Mouse (Mus musculus) c-Kit-positive CD71-positive TER-119-negative erythroid progenitor cells, embryonic 14.5 days (primary cell): ENCODE results near the gene Arg1.

Source experiments
- DNase-seq: peaks from one replicate; pipeline ENCODE4 v3.0.0-alpha.2; 2013; ENCODE audit warnings: low read depth

Gene Arg1

DNA sequence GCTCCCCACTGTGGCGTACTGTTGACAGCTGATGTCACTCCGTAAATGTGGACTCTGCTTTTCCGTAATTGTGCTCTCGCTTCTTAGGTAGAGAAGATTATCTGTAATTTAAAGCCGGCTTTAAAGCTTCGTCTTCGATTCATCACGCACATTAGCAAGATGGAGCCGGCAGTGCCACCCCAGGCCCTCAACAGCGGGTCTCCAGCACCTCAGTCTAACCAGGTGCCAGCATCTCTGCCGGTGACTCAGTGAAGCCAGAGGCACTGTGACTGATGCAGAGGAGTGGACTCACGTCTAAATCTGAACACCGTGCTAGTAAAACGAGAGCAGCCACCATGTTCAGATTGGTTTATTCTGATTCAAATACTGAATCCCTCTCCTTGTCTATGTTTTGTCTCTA is 14.7 kb downstream of the Arg1 start:
- no peak for DNase-seq

DNA sequence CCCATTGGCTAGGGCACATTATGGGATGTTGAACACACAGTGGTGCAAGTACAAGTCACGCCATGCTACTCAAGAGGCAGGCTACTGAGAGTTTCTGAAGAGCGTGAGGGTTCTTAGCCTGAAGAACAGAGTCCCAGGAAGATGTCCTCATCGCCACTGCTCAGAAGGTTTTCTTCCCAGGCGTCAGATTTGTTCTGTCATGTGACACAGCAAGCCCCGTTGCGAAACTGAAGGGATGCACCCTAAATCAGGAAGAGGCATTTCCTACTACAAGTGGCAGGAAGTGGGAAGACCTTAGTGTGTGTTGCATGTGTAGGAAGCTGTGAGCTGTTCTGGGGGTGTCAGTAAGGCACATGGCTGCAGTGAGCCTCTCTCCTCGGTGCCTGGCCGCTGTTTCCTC is 16.1 kb downstream of the Arg1 start:
- DNase-seq, result no peak

DNA sequence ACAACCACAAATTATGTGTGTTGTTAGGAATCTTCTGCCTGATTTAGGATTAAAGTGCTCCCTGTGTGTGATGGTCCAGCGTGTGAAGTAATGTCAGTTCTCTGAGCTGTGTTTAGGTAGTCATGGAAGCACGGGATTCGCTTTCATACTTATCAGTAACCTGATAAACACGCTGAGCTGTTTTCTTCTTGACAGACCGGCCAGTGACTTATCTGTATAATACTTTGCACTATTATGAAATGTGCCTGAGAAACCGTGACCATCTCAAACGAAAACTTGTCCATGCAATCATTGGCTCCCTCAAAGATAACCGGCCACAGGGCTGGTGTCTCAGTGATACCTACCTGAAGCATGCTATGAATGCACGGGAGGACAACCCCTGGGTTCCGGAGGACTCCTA is 21.7 kb downstream of the Arg1 start:
- no peak for DNase-seq

DNA sequence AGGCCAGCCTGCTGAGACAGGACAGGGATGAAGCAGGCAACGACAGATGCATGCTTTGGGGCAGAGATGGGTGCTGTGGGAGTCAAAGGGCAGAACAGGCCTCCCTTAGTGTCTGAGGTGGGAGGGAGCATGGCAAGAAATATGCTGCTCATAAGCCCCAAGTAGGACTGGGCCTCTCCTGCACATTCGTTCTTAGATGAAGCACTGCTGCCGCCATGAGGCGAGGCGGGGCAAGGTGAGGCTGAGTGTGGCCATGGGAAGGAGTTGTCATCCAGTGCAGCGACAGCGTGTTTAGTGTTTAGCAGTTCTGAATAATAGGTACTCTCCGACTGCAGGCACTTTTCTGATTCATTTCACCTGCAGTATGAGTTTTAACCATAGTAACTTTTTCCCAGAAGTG is 31.4 kb downstream of the Arg1 start:
- DNase-seq, result no peak

DNA sequence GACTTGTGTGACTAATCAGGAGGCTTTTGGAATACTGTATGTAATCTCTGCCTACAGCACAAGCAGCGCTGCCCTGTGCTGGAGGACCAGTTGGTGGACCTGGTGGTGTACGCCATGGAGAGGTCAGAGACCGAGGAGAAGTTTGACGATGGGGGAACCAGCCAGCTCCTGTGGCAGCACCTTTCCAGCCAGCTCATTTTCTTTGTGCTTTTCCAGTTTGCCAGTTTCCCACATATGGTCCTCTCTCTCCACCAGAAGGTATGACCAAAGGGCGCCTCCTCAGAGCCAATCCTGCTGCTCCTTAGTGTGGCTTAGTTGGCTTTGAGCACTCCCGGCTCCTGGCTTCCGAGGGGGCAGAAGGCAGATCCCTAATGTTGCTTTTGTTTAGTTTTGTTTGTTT is 38.9 kb downstream of the Arg1 start:
- DNase-seq, result no peak

DNA sequence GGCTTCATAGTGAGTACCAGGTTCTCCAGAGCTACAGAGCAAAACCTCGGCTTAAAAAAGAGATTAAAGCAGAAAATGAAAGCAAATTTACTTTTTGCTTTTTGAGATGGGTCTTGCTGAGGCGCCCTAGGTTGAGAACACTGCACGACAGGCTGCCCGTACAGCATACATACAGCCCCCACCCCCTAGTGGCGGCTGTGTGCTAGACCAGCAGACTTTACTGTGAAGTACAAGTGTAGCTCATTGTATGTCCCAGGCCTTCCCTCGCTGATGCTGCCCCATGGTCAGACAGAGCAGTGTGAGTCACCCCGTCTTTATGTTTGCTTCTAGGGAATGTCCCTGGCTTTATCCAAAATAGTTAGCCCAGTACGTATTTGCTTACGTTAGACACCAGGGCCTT is 41.3 kb downstream of the Arg1 start:
- DNase-seq, result no peak

DNA sequence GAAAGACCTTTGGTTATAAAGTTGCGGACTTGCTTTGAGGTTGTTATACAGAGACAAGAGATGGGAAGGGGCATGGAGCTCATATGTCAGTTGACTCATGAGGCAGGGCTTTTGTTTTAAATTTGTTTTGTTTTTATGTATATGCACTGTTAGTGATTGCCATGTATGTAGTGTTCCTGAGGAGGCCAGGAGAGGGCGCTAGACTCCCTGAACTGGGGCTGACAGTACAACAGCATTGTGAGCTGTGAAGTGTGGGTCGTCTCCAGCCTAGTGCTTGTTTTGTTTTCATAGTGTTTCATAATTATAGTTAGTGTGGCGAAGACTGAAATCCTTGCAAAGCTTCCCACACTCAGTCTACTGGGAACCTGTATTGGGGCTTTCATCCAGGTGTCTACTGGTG is 53.7 kb downstream of the Arg1 start:
- no peak for DNase-seq

DNA sequence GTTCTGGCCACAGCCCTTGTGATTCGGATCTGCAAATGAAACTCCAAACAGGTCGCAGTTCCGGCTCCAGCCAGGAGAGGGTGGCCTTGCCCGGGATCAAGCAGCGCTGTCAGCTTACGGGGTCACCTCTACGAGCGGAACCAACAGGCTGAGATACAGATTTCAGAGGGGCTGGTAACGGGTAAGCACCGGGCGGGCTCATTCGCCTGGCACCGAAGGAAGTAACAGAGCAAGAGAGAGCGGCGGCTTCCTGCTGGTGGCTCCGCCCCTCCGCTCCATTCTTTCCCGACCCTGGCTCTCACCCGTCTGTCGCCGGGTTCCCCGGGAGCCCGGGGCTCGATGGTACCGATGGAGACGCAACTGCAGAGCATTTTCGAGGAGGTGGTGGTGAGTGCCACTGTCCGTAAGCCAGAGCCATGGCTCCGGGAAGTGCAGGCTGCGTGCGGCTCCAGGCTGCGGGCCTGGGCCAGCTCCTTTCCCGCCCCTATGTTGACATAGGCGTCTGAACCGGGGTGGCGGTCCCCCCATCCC is 57.5 kb downstream of the Arg1 start, which contains the start of gene Med23:
Med23 (plus strand) TSS at position 227 of the 531 bp plus-strand sequence.
- peak; percentile 97 for DNase-seq
